Mouse (Mus musculus) liver, adult 2 months (tissue): ENCODE measurements around the gene Eepd1. TPM values are rescaled to one million over a fixed set of nuclear protein-coding genes. Genes with fewer than 3 reads are reported as not detected.

Experiments used
- DNase-seq: peaks from one replicate; pipeline ENCODE4 v3.0.0-alpha.2; 2011; ENCODE audit warnings: low read depth, low spot score; ENCODE audit errors: extremely low read depth
- H3K27ac ChIP-seq: fragments of 200-500 bp; replicated peaks from 2 replicates; pipeline ENCODE4 v1.5.1; 2012; ENCODE audit warnings: low read depth, mild to moderate bottlenecking, control low read depth, inconsistent platforms, low read length; ENCODE audit not compliant: insufficient read depth
- H3K27me3 ChIP-seq: fragments of 200-500 bp; 2 replicates; pipeline ENCODE4 v1.6.1; 2012; ENCODE audit warnings: mild to moderate bottlenecking, moderate library complexity, low read length, inconsistent platforms; ENCODE audit not compliant: control insufficient read depth, insufficient read depth
- H3K36me3 ChIP-seq: fragments of 200-500 bp; 2 replicates; pipeline ENCODE4 v1.6.1; 2012; ENCODE audit warnings: low read length, inconsistent platforms; ENCODE audit not compliant: control insufficient read depth, insufficient read depth
- H3K4me1 ChIP-seq: fragments of 200-500 bp; 2 replicates; pipeline ENCODE4 v1.6.1; 2011; ENCODE audit warnings: low read length; ENCODE audit not compliant: control insufficient read depth, insufficient read depth
- H3K4me3 ChIP-seq: fragments of 200-500 bp; 2 replicates; pipeline ENCODE4 v1.5.1; 2011; ENCODE audit warnings: low read depth, mild to moderate bottlenecking, control low read depth, low read length, moderate library complexity; ENCODE audit not compliant: insufficient read depth
- H3K79me2 ChIP-seq: fragments of 200-500 bp; 2 replicates; pipeline ENCODE4 v1.6.1; 2012; ENCODE audit warnings: inconsistent platforms, mild to moderate bottlenecking, low read length, moderate library complexity; ENCODE audit not compliant: control insufficient read depth, insufficient read depth
- H3K9ac ChIP-seq: fragments of 200-500 bp; 2 replicates; pipeline ENCODE4 v1.6.1; 2012; ENCODE audit warnings: low read depth, mild to moderate bottlenecking, control low read depth, inconsistent platforms, low read length
- CTCF ChIP-seq: fragments of 200-500 bp; IDR thresholded peaks from 2 replicates; pipeline ENCODE4 v1.5.1; 2011; ENCODE audit warnings: low read depth, low read length, control low read depth
- POLR2A ChIP-seq: fragments of 200-500 bp; IDR thresholded peaks from 2 replicates; pipeline ENCODE4 v1.6.1; 2011; ENCODE audit warnings: low read length, control low read depth; ENCODE audit not compliant: insufficient read depth; ENCODE audit errors: extremely low read depth
- WGBS: fragments of 180-500 bp; shearing (Covaris S2); methylation state at CpG from one replicate; pipeline ENCODE4 v1.1.7; 2018; 5-methylcytosine and 5-hydroxymethylcytosine counted together
- polyA plus RNA-seq: library from polyadenylated mRNA; depleted of rRNA; stranded (reverse); fragments of >200 nt; gene quantifications from 2 replicates; pipeline ENCODE4 v1.2.3, GENCODE M21; 2012
- total RNA-seq: library from RNA; depleted of rRNA; stranded (reverse); fragments of >200 nt; gene quantifications from 2 replicates; pipeline ENCODE4 v1.2.3, GENCODE M21; 2014

The Eepd1 gene
- total and polyA plus RNA-seq, 2 experiments, result 10.8 to 27.8 TPM

DNA sequence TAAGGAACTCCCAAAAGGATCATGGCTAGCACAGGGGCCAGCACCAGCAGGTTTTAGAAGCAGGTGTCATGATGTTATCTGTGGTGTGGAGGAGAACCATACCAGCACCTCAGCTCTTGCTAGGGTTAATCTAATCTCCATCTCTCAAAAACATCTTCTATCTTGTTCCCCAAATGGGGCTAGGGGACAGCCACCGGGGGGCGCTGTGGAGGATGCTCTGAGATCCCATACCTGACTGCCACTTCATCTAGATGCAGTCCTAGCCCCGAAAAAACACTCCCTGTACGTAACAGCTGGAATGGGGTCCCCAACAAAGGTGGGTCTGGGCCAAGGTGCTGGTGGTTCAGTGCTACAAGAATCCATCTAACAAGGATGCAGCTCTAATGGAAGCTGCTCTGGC, 31.0 kb upstream of the Eepd1 start:
- Histone ChIP-seq H3K4me1 (peaks cover 1% of the 10 kb centered on the region; the same call in 1 of the 2 replicates), H3K79me2 (no peaks in the 10 kb centered on the region), H3K9ac (no peak overlapping the region), H3K4me3 (no peak overlapping the region), H3K27me3 (no peaks in the 10 kb centered on the region), H3K27ac (no peak overlapping the region), H3K36me3 (no peaks in the 10 kb centered on the region)
- no peak for DNase-seq
- WGBS, result 67% methylated on average over 4 of the region's 4 CpGs
- peak; percentile 61 for TF ChIP-seq CTCF
- TF ChIP-seq POLR2A, result no peak

DNA sequence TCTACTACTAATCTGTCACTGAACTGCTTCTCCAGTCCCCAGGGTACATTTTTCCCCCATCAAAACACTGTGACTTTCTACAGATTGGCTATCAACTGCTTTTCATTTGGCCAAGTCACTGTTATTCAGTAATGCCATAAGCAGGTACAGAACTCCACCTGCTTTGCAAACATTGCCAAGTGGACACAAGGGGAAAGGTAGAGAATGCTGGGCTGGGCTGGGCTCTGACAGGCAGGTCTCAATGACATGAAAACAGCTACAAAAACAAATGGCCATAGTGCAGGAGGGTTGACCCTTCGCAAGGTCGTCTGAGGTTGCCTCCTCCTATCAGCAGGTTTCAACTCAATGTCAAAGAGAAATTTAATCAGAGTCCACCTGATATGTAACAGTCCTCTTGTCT, 26.3 kb upstream of the Eepd1 start:
- peak; percentile 87 for DNase-seq
- WGBS, result 39% methylated on average over 2 of the region's 2 CpGs
- no peak overlapping the region for H3K27ac ChIP-seq
- H3K9ac ChIP-seq, result no peak overlapping the region
- H3K36me3 ChIP-seq, result no peaks in the 10 kb centered on the region
- TF ChIP-seq CTCF (no peak), POLR2A (no peak)
- no peaks in the 10 kb centered on the region for H3K27me3 ChIP-seq
- H3K4me3 ChIP-seq, result no peak overlapping the region
- H3K79me2 ChIP-seq, result no peaks in the 10 kb centered on the region
- H3K4me1 ChIP-seq, result peaks cover 1% of the 10 kb centered on the region; the same call in 1 of the 2 replicates

DNA sequence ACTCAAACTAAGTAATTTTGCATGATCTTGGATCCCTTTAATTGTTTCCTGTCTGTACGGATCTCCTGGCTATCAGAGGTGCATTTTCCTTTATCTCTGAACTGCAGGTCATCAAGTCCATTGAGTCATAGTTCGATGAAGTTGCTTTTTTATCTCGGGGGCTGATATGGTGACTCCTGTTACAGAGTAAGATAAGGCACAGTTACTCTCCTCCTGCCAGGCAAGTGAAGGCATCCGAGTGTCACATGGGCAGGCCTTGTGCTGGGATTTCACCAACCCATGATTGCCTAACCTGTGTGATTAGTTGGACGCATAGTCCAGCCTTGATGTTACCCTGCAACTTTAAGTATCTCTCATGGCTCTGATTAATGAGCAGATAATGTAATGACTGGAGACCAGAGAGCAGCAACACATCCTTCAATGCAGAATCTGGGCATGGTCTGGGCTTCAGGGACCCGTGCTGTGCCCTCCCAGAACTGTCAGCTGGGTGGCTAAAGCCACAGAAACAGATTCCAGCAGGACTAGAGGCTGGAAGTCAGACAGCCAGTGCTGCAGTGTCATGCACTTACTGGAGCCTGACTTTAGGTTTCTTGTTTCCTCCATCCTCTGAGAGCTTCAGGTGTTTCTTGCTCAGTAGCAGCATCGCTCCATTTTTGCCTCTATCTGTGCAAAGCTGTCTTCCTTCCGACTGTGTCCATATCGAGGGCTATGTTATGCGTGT, 20.4 kb upstream of the Eepd1 start:
- H3K36me3 ChIP-seq, result no peaks in the 10 kb centered on the region
- no peak overlapping the region for H3K4me3 ChIP-seq
- H3K27me3 ChIP-seq, result no peaks in the 10 kb centered on the region
- peaks cover 7% of the 10 kb centered on the region for H3K4me1 ChIP-seq
- no peaks in the 10 kb centered on the region for H3K79me2 ChIP-seq
- 50% methylated on average over 10 of the region's 10 CpGs for WGBS
- H3K9ac ChIP-seq, result no peak overlapping the region
- peak overlapping the region; percentile 31 for H3K27ac ChIP-seq
- TF ChIP-seq POLR2A (no peak), CTCF (no peak)
- DNase-seq, result peak; percentile 97

DNA sequence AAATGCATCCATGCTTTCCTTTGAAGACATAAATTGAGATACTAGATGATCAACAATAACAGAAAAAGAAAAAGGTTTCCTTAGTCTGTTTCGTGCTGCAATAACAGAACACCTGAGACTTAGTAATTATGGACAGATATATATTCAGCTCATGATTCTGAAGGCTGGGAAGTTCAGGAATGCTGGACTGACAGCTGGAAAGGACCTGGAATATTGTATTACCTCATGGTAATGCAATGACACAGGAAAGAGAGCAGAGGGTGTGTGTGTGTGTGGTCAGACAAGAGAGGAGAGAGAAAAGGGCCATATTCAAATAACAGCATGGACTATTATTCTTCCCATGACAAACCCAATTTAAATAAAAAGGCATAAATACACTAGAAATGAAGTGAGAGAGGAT, 17.0 kb upstream of the Eepd1 start:
- Histone ChIP-seq H3K79me2 (no peaks in the 10 kb centered on the region), H3K4me1 (peaks cover 7% of the 10 kb centered on the region), H3K9ac (no peak overlapping the region), H3K27me3 (no peaks in the 10 kb centered on the region), H3K27ac (no peak overlapping the region), H3K4me3 (no peak overlapping the region), H3K36me3 (no peaks in the 10 kb centered on the region)
- WGBS, result 87% methylated on average over 1 of the region's 1 CpGs
- no peak for DNase-seq
- TF ChIP-seq CTCF (no peak), POLR2A (no peak)

DNA sequence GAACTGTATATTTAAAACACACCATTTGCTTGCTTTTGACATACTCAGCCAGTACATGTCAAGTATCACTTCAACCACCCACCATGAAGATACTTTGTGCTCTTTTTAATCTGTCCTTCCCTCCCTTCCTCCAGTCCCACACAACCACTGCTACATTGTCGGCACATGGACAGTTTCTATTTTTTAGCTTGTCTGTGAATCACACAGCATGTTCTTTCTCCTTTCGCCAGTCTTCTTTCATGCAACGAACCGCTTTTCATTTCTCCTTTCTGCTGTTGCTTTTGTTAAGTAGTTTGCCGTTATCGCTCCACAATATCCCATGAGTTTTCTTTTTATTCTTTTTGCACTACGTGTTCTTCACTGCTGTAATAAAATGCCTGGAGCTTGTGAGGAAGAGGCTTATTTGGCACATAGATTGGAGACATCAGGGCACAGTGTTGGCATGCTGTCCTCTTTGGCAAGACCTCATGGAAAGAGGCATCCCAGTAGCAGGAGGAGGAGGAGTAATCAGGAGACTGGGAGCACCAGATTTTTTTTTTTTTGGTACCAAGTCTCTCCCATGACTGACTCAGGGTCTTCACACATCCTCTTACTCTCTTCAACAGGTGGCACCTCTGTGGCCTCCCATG, 1.8 kb upstream of the Eepd1 start:
- Histone ChIP-seq H3K4me3 (no peak overlapping the region), H3K79me2 (peaks cover 4% of the 10 kb centered on the region; the same call in 1 of the 2 replicates), H3K4me1 (peaks cover 33% of the 10 kb centered on the region), H3K36me3 (no peaks in the 10 kb centered on the region), H3K27ac (no peak overlapping the region), H3K27me3 (no peaks in the 10 kb centered on the region), H3K9ac (no peak overlapping the region)
- peak; percentile 73 for DNase-seq
- TF ChIP-seq CTCF (no peak), POLR2A (no peak)
- WGBS, result 92% methylated on average over 7 of the region's 7 CpGs

DNA sequence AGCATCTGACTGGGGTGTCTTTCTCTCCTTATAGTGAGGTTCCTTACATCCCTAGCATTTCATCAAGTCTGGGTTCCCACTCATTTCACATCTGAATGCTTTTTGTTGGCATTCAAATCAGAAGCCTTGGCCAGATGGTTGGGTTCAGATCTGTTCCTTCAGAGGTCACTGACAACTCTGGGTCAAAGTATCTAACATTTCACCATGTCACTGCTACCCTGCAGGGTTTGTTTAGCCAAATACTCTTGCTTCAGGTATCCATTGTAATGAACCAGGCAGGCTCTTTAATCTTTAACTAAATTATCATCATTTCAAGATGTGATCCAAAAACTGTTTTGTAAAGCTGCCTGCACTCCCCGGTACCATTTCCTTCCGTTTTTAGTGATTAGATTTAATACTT, 671 bp upstream of the Eepd1 start:
- Histone ChIP-seq H3K27ac (peak overlapping the region; percentile 96), H3K4me3 (peak overlapping the region; percentile 51; the same call in 1 of the 2 replicates), H3K4me1 (peaks cover 36% of the 10 kb centered on the region), H3K79me2 (peaks cover 4% of the 10 kb centered on the region; the same call in 1 of the 2 replicates), H3K9ac (peak overlapping the region; percentile 81; the same call in 1 of the 2 replicates), H3K27me3 (no peaks in the 10 kb centered on the region), H3K36me3 (no peaks in the 10 kb centered on the region)
- DNase-seq, result peak; percentile 99
- 9% methylated on average over 2 of the region's 2 CpGs for WGBS
- TF ChIP-seq CTCF (no peak), POLR2A (no peak)
